Mouse (Mus musculus): ENCODE data around the gene Miga1.

The Miga1 gene

GRCm38 (mm10) chr3:152287810-152288209 is 52.4 kb downstream of the Miga1 start:
- no peak for DNase-seq (ENCODE audit: low spot score)

GRCm38 (mm10) chr3:152284759-152285158 is 55.4 kb downstream of the Miga1 start:
- no peak for DNase-seq (ENCODE audit: low spot score)

GRCm38 (mm10) chr3:152284306-152284705 is 55.9 kb downstream of the Miga1 start:
- no peak for DNase-seq (ENCODE audit: low spot score)

GRCm38 (mm10) chr3:152282126-152282525 is 58.1 kb downstream of the Miga1 start:
- DNase-seq (ENCODE audit: low spot score), result no peak

- DNase-seq (ENCODE audit: low spot score), result no peak
Measured at GRCm38 (mm10) chr3:152278431-152278830, 61.8 kb downstream of the Miga1 start.

- DNase-seq (ENCODE audit: low spot score), result no peak
Measured at GRCm38 (mm10) chr3:152277912-152278311, 62.3 kb downstream of the Miga1 start.

GRCm38 (mm10) chr3:152276935-152277334 is 63.3 kb downstream of the Miga1 start:
- no peak for DNase-seq (ENCODE audit: low spot score)

- DNase-seq (ENCODE audit: low spot score), result no peak
Measured at GRCm38 (mm10) chr3:152275008-152275407, 65.2 kb downstream of the Miga1 start.

- DNase-seq (ENCODE audit: low spot score), result no peak
Measured at GRCm38 (mm10) chr3:152272974-152273685, 67.1 kb downstream of the Miga1 start.

- no peak for DNase-seq (ENCODE audit: low spot score)
Measured at GRCm38 (mm10) chr3:152271876-152272275, 68.3 kb downstream of the Miga1 start.

GRCm38 (mm10) chr3:152271071-152271710 is 69.0 kb downstream of the Miga1 start:
- no peak for DNase-seq (ENCODE audit: low spot score)

- DNase-seq (ENCODE audit: low spot score), result no peak
Measured at GRCm38 (mm10) chr3:152268099-152268498, 72.1 kb downstream of the Miga1 start.

GRCm38 (mm10) chr3:152266036-152266421 is 74.2 kb downstream of the Miga1 start, which contains the start of gene Nexn:
Nexn (minus strand) TSS chr3:152266350.
- no peak for DNase-seq (ENCODE audit: low spot score)

- peak; percentile 77 for DNase-seq (ENCODE audit: low spot score)
Measured at GRCm38 (mm10) chr3:152265351-152266035, 74.7 kb downstream of the Miga1 start.

- no peak for DNase-seq (ENCODE audit: low spot score)
Measured at GRCm38 (mm10) chr3:152264830-152265229, 75.4 kb downstream of the Miga1 start.

- no peak for DNase-seq (ENCODE audit: low spot score)
Measured at GRCm38 (mm10) chr3:152264374-152264773, 75.8 kb downstream of the Miga1 start.

- no peak for DNase-seq (ENCODE audit: low spot score)
Measured at GRCm38 (mm10) chr3:152261948-152262347, 78.3 kb downstream of the Miga1 start.

GRCm38 (mm10) chr3:152261436-152261835 is 78.8 kb downstream of the Miga1 start:
- DNase-seq (ENCODE audit: low spot score), result no peak

GRCm38 (mm10) chr3:152260362-152260761 is 79.8 kb downstream of the Miga1 start:
- DNase-seq (ENCODE audit: low spot score), result no peak

GRCm38 (mm10) chr3:152259409-152259808 is 80.8 kb downstream of the Miga1 start:
- DNase-seq (ENCODE audit: low spot score), result peak; percentile 79

- no peak for DNase-seq (ENCODE audit: low spot score)
Measured at GRCm38 (mm10) chr3:152257528-152257927, 82.7 kb downstream of the Miga1 start.

- DNase-seq (ENCODE audit: low spot score), result no peak
Measured at GRCm38 (mm10) chr3:152250487-152250886, 89.7 kb downstream of the Miga1 start.

- DNase-seq (ENCODE audit: low spot score), result no peak
Measured at GRCm38 (mm10) chr3:152247708-152248107, 92.5 kb downstream of the Miga1 start.

Data from urinary bladder, postnatal 14 days (tissue).